Mouse (Mus musculus) stomach, embryonic 15.5 days (tissue): ENCODE measurements around the gene Gps2. TPM values are rescaled to one million over a fixed set of nuclear protein-coding genes. Genes with fewer than 3 reads are reported as not detected.

Experiments
- ATAC-seq: fragments of 200-750 bp; cut with Nextera tagmentation; 2 replicates; pipeline ENCODE4 v1.8.0; 2017; ENCODE audit warnings: low read depth, moderate number of reproducible peaks, moderate TSS enrichment; ENCODE audit not compliant: insufficient read depth, low FRiP score
- H3K27ac ChIP-seq: fragments of 300-500 bp; sonication (generic); 2 replicates; pipeline ENCODE4 v1.5.1; 2015; ENCODE audit warnings: mild to moderate bottlenecking, inconsistent platforms
- H3K27me3 ChIP-seq: fragments of 300-500 bp; sonication (generic); replicated peaks from 2 replicates; pipeline ENCODE4 v1.6.1; 2015; ENCODE audit warnings: inconsistent platforms
- H3K36me3 ChIP-seq: fragments of 300-500 bp; sonication (generic); 2 replicates; pipeline ENCODE4 v1.6.1; 2015; ENCODE audit warnings: inconsistent platforms
- H3K4me1 ChIP-seq: fragments of 300-500 bp; sonication (generic); 2 replicates; pipeline ENCODE4 v1.6.1; 2015; ENCODE audit warnings: inconsistent platforms
- H3K4me2 ChIP-seq: fragments of 300-500 bp; sonication (generic); 2 replicates; pipeline ENCODE4 v1.6.1; 2015; ENCODE audit warnings: mild to moderate bottlenecking, inconsistent platforms
- H3K4me3 ChIP-seq: fragments of 300-500 bp; sonication (generic); replicated peaks from 2 replicates; pipeline ENCODE4 v1.5.1; 2015; ENCODE audit warnings: inconsistent platforms
- H3K9ac ChIP-seq: fragments of 300-500 bp; sonication (generic); 2 replicates; pipeline ENCODE4 v1.6.1; 2015; ENCODE audit warnings: inconsistent platforms
- H3K9me3 ChIP-seq: fragments of 300-500 bp; sonication (generic); 2 replicates; pipeline ENCODE4 v1.6.1; 2016; ENCODE audit warnings: inconsistent platforms
- WGBS: fragments of 180-500 bp; shearing (Covaris S2); methylation state at CpG from one replicate; pipeline ENCODE4 v1.1.7; 2015; 5-methylcytosine and 5-hydroxymethylcytosine counted together
- polyA plus RNA-seq: library from polyadenylated mRNA; unstranded; fragments of >200 nt; fragmentation: Nextera tagmentation; extraction: Ambion mirVana; gene quantifications from 2 replicates; pipeline ENCODE4 v1.2.1, GENCODE M21; 2015

Gps2 gene
- polyA plus RNA-seq, 1 experiment from 2014 or later = 66.2 TPM

- Histone ChIP-seq H3K27me3 (no peaks in the 10 kb centered on the region), H3K4me2 (peak overlapping the region; percentile 90), H3K9ac (no peak overlapping the region), H3K4me3 (peak overlapping the region; percentile 52; the same call in 1 of the 2 replicates), H3K36me3 (no peaks in the 10 kb centered on the region), H3K9me3 (no peaks in the 10 kb centered on the region), H3K4me1 (peaks cover 47% of the 10 kb centered on the region), H3K27ac (0 out of 2 replicates have a peak overlapping the region, but pooled peaks have one; percentile 9)
- WGBS = 81% methylated on average over 6 of the region's 6 CpGs
- no peak for ATAC-seq
Measured at GRCm38 (mm10) chr11:69878952-69879351, 34.7 kb upstream of the Gps2 start.

- peak overlapping the region; percentile 93; the same call in 1 of the 2 replicates for H3K27ac ChIP-seq
- no peaks in the 10 kb centered on the region for H3K9me3 ChIP-seq
- WGBS = 53% methylated on average over 15 of the region's 15 CpGs
- H3K36me3 ChIP-seq = no peaks in the 10 kb centered on the region
- no peaks in the 10 kb centered on the region for H3K27me3 ChIP-seq
- no peak for ATAC-seq
- peak overlapping the region; percentile 53 for H3K9ac ChIP-seq
- peaks cover 47% of the 10 kb centered on the region for H3K4me1 ChIP-seq
- H3K4me2 ChIP-seq = peak overlapping the region; percentile 90
- peak overlapping the region; percentile 52 for H3K4me3 ChIP-seq
Measured at GRCm38 (mm10) chr11:69879711-69880110, 34.0 kb upstream of the Gps2 start.

GRCm38 (mm10) chr11:69880506-69880852 lies 33.2 kb upstream of the Gps2 start:
- no peaks in the 10 kb centered on the region for H3K9me3 ChIP-seq
- no peaks in the 10 kb centered on the region for H3K27me3 ChIP-seq
- under 1% methylated on average over 18 of the region's 18 CpGs for WGBS
- H3K36me3 ChIP-seq = no peaks in the 10 kb centered on the region
- H3K4me3 ChIP-seq = peak overlapping the region; percentile 52
- ATAC-seq = peak; percentile 31
- H3K4me2 ChIP-seq = peak overlapping the region; percentile 90
- peaks cover 47% of the 10 kb centered on the region for H3K4me1 ChIP-seq
- H3K27ac ChIP-seq = peak overlapping the region; percentile 93
- peak overlapping the region; percentile 53; the same call in 1 of the 2 replicates for H3K9ac ChIP-seq

GRCm38 (mm10) chr11:69880853-69881603 lies 32.7 kb upstream of the Gps2 start, which contains the start of gene Kctd11:
Gene Kctd11, minus strand, starts transcription at chr11:69881406.
- ATAC-seq = peak; percentile 89
- Histone ChIP-seq H3K27me3 (no peaks in the 10 kb centered on the region), H3K4me2 (peak within 1 kb of the TSS; percentile 90), H3K36me3 (no peaks in the 10 kb centered on the region), H3K4me3 (peak within 1 kb of the TSS; percentile 52), H3K9me3 (no peaks in the 10 kb centered on the region), H3K27ac (peak within 1 kb of the TSS; percentile 93), H3K9ac (peak within 1 kb of the TSS; percentile 53), H3K4me1 (peaks cover 42% of the 10 kb centered on the region)
- under 1% methylated on average over 46 of the region's 46 CpGs for WGBS

- peaks cover 32% of the 10 kb centered on the region for H3K4me1 ChIP-seq
- peak overlapping the region; percentile 93 for H3K27ac ChIP-seq
- peak overlapping the region; percentile 90 for H3K4me2 ChIP-seq
- H3K27me3 ChIP-seq = no peaks in the 10 kb centered on the region
- 61% methylated on average over 21 of the region's 21 CpGs for WGBS
- H3K9ac ChIP-seq = peak overlapping the region; percentile 53; the same call in 1 of the 2 replicates
- H3K9me3 ChIP-seq = no peaks in the 10 kb centered on the region
- peak overlapping the region; percentile 52 for H3K4me3 ChIP-seq
- H3K36me3 ChIP-seq = no peaks in the 10 kb centered on the region
- no peak for ATAC-seq
Measured at GRCm38 (mm10) chr11:69881787-69882670, 31.7 kb upstream of the Gps2 start.

- no peak overlapping the region for H3K27ac ChIP-seq
- H3K9me3 ChIP-seq = no peaks in the 10 kb centered on the region
- no peak overlapping the region for H3K4me2 ChIP-seq
- 63% methylated on average over 4 of the region's 4 CpGs for WGBS
- H3K4me3 ChIP-seq = no peak overlapping the region
- H3K9ac ChIP-seq = no peak overlapping the region
- peaks cover 26% of the 10 kb centered on the region for H3K4me1 ChIP-seq
- no peaks in the 10 kb centered on the region for H3K36me3 ChIP-seq
- no peak for ATAC-seq
- no peaks in the 10 kb centered on the region for H3K27me3 ChIP-seq
Measured at GRCm38 (mm10) chr11:69883066-69883465, 30.6 kb upstream of the Gps2 start.

- Histone ChIP-seq H3K36me3 (no peaks in the 10 kb centered on the region), H3K4me2 (no peak overlapping the region), H3K27ac (peak overlapping the region; percentile 46; the same call in 1 of the 2 replicates), H3K9me3 (no peaks in the 10 kb centered on the region), H3K4me3 (no peak overlapping the region), H3K4me1 (peaks cover 22% of the 10 kb centered on the region), H3K27me3 (no peaks in the 10 kb centered on the region), H3K9ac (no peak overlapping the region)
- 81% methylated on average over 8 of the region's 8 CpGs for WGBS
- ATAC-seq = no peak
Measured at GRCm38 (mm10) chr11:69883527-69884151, 30.0 kb upstream of the Gps2 start.

- no peak for ATAC-seq
- no peaks in the 10 kb centered on the region for H3K9me3 ChIP-seq
- no peaks in the 10 kb centered on the region for H3K36me3 ChIP-seq
- peaks cover 17% of the 10 kb centered on the region for H3K4me1 ChIP-seq
- no peaks in the 10 kb centered on the region for H3K27me3 ChIP-seq
- no peak overlapping the region for H3K4me3 ChIP-seq
- no peak overlapping the region for H3K4me2 ChIP-seq
- WGBS = 60% methylated on average over 9 of the region's 9 CpGs
- no peak overlapping the region for H3K9ac ChIP-seq
- H3K27ac ChIP-seq = peak overlapping the region; percentile 46; the same call in 1 of the 2 replicates
Measured at GRCm38 (mm10) chr11:69884240-69884639, 29.4 kb upstream of the Gps2 start.

GRCm38 (mm10) chr11:69884663-69885062 lies 29.0 kb upstream of the Gps2 start:
- no peak overlapping the region for H3K4me2 ChIP-seq
- peaks cover 13% of the 10 kb centered on the region for H3K4me1 ChIP-seq
- no peak overlapping the region for H3K4me3 ChIP-seq
- 74% methylated on average over 8 of the region's 8 CpGs for WGBS
- no peak for ATAC-seq
- no peaks in the 10 kb centered on the region for H3K9me3 ChIP-seq
- no peaks in the 10 kb centered on the region for H3K36me3 ChIP-seq
- no peaks in the 10 kb centered on the region for H3K27me3 ChIP-seq
- H3K27ac ChIP-seq = peak overlapping the region; percentile 46; the same call in 1 of the 2 replicates
- no peak overlapping the region for H3K9ac ChIP-seq

- 52% methylated on average over 8 of the region's 8 CpGs for WGBS
- ATAC-seq = no peak
- Histone ChIP-seq H3K4me1 (no peaks in the 10 kb centered on the region), H3K27ac (no peak overlapping the region), H3K9me3 (no peaks in the 10 kb centered on the region), H3K4me3 (no peak overlapping the region), H3K9ac (no peak overlapping the region), H3K27me3 (no peaks in the 10 kb centered on the region), H3K36me3 (no peaks in the 10 kb centered on the region), H3K4me2 (no peak overlapping the region)
Measured at GRCm38 (mm10) chr11:69886907-69887635, 26.6 kb upstream of the Gps2 start.

GRCm38 (mm10) chr11:69891482-69891881 lies 22.2 kb upstream of the Gps2 start:
- Histone ChIP-seq H3K4me3 (no peak overlapping the region), H3K9ac (no peak overlapping the region), H3K27ac (no peak overlapping the region), H3K27me3 (no peaks in the 10 kb centered on the region), H3K4me1 (no peaks in the 10 kb centered on the region), H3K36me3 (no peaks in the 10 kb centered on the region), H3K4me2 (no peak overlapping the region), H3K9me3 (no peaks in the 10 kb centered on the region)
- WGBS = 65% methylated on average over 4 of the region's 4 CpGs
- ATAC-seq = no peak
